Mouse (Mus musculus) embryonic facial prominence, embryonic 12.5 days (tissue): Measurements from ENCODE around the gene Amer3. TPM values are rescaled to one million over a fixed set of nuclear protein-coding genes. Genes with fewer than 3 reads are reported as not detected.
A peak's percentile ranks its signal among the peaks of the same experiment; 100 is the strongest.

Experiments used
- ATAC-seq: fragments of 200-750 bp; cut with Nextera tagmentation; 2 replicates; pipeline ENCODE4 v1.8.0; 2017; ENCODE audit not compliant: insufficient number of reproducible peaks, insufficient read depth, low FRiP score, low TSS enrichment
- H3K27ac ChIP-seq: fragments of 300-500 bp; sonication (generic); 2 replicates; pipeline ENCODE4 v1.5.1; 2016; ENCODE audit warnings: mild to moderate bottlenecking
- H3K27me3 ChIP-seq: fragments of 300-500 bp; sonication (generic); 2 replicates; pipeline ENCODE4 v1.6.1; 2016; ENCODE audit warnings: mild to moderate bottlenecking, moderate library complexity
- H3K36me3 ChIP-seq: fragments of 300-500 bp; sonication (generic); 2 replicates; pipeline ENCODE4 v1.6.1; 2016; ENCODE audit warnings: mild to moderate bottlenecking
- H3K4me1 ChIP-seq: fragments of 300-500 bp; sonication (generic); 2 replicates; pipeline ENCODE4 v1.6.1; 2016
- H3K4me2 ChIP-seq: fragments of 300-500 bp; sonication (generic); replicated peaks from 2 replicates; pipeline ENCODE4 v1.6.1; 2016; ENCODE audit warnings: mild to moderate bottlenecking, moderate library complexity
- H3K4me3 ChIP-seq: fragments of 300-500 bp; sonication (generic); 2 replicates; pipeline ENCODE4 v1.5.1; 2016; ENCODE audit warnings: mild to moderate bottlenecking
- H3K9ac ChIP-seq: fragments of 300-500 bp; sonication (generic); 2 replicates; pipeline ENCODE4 v1.6.1; 2016; ENCODE audit warnings: mild to moderate bottlenecking, moderate library complexity
- H3K9me3 ChIP-seq: fragments of 300-500 bp; sonication (generic); 2 replicates; pipeline ENCODE4 v1.6.1; 2016; ENCODE audit warnings: mild to moderate bottlenecking, moderate library complexity
- WGBS: fragments of 180-500 bp; shearing (Covaris S2); methylation state at CpG from one replicate; pipeline ENCODE4 v1.1.7; 2016; 5-methylcytosine and 5-hydroxymethylcytosine counted together
- polyA plus RNA-seq: library from polyadenylated mRNA; unstranded; fragments of >200 nt; fragmentation: Nextera tagmentation; extraction: Ambion mirVana; gene quantifications from 2 replicates; pipeline ENCODE4 v1.2.1, GENCODE M21; 2016

Amer3 gene
- polyA plus RNA-seq, 1 experiment from 2014 or later = 0.87 TPM

DNA sequence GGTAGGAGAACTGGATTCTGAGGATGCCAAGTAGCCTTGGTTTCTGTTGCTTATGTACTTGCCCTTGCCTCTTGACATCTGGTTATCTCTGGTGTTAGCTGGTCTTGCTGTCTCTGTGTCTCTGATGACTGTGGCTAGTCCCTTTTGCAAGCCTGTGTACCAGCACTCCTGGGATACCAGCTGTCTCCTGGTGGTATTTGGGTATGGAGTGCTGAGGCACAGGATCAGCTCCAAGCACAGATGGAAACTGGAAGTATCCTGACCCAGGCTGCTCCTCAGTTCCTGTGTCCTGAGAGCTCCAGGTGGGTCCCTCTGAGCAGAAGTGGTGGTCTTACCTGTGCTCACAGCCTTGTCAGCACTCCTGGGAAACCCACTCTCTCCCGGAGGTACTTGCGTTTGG is 11.3 kb upstream of the Amer3 start:
- Histone ChIP-seq H3K27me3 (no peaks in the 10 kb centered on the region), H3K9ac (no peak overlapping the region), H3K9me3 (0 out of 2 replicates have a peak, but pooled peaks cover 3% of the 10 kb centered on the region), H3K27ac (no peak overlapping the region), H3K36me3 (no peaks in the 10 kb centered on the region), H3K4me3 (no peak overlapping the region), H3K4me2 (no peak overlapping the region), H3K4me1 (no peaks in the 10 kb centered on the region)
- no peak for ATAC-seq
- WGBS = 98% methylated on average over 2 of the region's 2 CpGs

DNA sequence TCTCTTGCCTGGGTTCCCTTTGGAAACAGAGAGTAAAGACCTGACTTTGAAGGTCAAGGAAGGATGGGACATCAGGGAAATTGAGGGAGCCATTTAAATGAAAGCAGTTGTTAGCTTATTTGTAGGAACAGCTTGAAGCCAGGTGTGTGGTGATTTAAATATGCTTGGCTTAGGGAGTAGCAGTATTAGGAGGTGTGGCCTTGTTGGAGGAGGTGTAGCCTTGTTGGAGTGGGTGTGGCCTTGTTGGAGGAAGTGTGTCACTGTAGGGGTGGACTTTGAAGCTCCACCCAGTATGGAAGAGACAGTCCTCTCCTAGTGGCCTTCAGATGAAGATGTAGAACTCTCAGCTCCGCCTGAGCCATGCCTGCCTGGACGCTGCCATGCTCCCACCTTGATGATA is 9.6 kb upstream of the Amer3 start:
- Histone ChIP-seq H3K27me3 (no peaks in the 10 kb centered on the region), H3K4me1 (no peaks in the 10 kb centered on the region), H3K36me3 (no peaks in the 10 kb centered on the region), H3K27ac (no peak overlapping the region), H3K4me2 (no peak overlapping the region), H3K9me3 (no peaks in the 10 kb centered on the region), H3K9ac (no peak overlapping the region), H3K4me3 (no peak overlapping the region)
- WGBS = 93% methylated on average over 2 of the region's 2 CpGs
- no peak for ATAC-seq

DNA sequence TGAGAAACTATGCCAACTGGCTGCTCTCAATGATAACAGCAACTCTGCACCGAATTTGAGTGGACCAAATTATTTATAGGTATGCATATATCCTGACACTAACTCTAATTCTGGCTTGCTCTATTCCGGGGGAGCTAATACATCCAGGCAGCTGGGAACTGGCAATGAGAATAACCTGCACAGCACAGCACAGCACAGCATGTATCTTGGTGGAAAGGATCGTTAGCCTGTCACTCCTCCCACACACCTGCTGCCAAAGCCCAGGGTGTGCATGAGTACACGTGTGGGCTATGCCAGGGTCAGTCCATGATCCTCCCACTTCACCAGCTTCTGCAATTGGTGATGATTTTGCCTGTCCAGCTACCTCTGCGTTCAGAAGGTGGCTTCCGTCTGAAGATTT is 8.0 kb upstream of the Amer3 start:
- no peak for ATAC-seq
- Histone ChIP-seq H3K4me2 (no peak overlapping the region), H3K27me3 (no peaks in the 10 kb centered on the region), H3K9ac (no peak overlapping the region), H3K4me3 (no peak overlapping the region), H3K9me3 (no peaks in the 10 kb centered on the region), H3K4me1 (no peaks in the 10 kb centered on the region), H3K27ac (no peak overlapping the region), H3K36me3 (no peaks in the 10 kb centered on the region)
- 74% methylated on average over 6 of the region's 6 CpGs for WGBS

DNA sequence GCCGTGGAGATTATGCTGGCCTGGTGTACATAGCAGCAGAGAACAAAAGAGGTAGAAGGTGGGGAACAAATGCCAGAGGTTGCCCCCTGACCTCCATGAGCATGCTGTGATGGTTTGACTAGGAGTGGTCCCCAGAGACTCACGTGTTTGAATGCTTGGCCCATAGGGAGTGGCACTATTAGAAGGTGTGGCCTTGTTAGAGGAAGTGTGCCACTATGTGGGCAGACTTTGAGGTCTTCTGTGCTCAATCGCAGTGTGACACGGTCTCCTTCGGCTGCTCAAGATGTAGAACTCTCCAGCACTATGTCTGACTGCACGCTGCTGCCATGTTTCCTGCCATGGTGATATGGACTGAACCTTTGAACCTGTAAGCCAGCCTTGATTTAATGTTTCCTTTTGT is 6.2 kb upstream of the Amer3 start:
- Histone ChIP-seq H3K9ac (no peak overlapping the region), H3K4me1 (no peaks in the 10 kb centered on the region), H3K4me3 (no peak overlapping the region), H3K4me2 (no peak overlapping the region), H3K27me3 (peaks cover 6% of the 10 kb centered on the region), H3K36me3 (no peaks in the 10 kb centered on the region), H3K27ac (no peak overlapping the region), H3K9me3 (no peaks in the 10 kb centered on the region)
- 82% methylated on average over 6 of the region's 6 CpGs for WGBS
- ATAC-seq = no peak

DNA sequence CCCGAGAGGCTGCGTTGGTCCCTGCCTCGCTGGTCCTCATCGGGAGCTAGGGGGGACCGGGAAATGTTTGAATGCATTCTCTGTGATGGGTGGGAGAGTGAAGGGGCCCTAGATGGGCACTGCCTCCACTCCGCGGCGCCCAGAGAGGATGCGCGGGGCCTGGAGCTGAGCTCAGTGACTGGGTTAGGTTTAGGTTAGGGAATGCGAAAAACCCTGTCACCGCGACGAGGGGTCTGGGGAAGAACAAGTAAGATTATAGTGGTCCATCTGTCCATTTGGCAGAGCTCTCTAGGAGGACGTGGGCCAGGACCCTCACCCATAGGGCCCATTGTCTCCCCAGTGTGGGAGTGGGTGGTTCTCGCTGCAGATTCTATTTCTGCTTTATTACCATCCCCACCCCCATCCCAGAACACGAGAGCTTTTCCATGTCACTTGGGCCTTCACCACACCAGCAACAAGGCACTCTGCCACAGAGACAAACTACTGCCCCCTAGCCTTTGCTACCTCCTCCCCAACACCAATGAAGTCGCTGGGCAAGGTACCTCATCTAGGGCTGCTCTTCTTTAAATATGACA is 412 bp downstream of the Amer3 start:
- Histone ChIP-seq H3K4me1 (no peaks in the 10 kb centered on the region), H3K27ac (no peak overlapping the region), H3K27me3 (peaks cover 29% of the 10 kb centered on the region), H3K4me2 (peak overlapping the region; percentile 78), H3K9me3 (no peaks in the 10 kb centered on the region), H3K9ac (no peak overlapping the region), H3K4me3 (peak overlapping the region; percentile 41), H3K36me3 (no peaks in the 10 kb centered on the region)
- WGBS = 1% methylated on average over 18 of the region's 18 CpGs
- no peak for ATAC-seq

DNA sequence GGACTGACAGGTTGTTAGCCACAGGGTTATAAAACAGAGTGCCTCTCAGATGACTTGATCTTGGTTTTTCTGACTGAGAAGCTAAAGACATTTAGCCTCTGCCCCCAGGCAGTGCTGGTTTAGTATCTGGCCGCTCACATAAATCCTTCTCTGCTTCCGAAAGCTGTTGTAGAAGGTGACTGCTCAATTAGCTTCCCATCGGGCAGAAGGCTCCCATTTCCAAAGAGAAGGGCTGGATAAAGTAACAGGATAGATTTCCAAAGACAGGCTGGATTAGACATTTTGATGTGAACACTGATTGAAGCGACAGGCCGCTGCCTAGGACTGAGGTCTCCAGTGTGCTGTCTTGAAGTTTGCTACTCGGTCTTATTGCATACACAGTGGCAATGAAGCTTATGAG is 2.8 kb downstream of the Amer3 start:
- H3K27ac ChIP-seq = no peak overlapping the region
- no peak overlapping the region for H3K4me3 ChIP-seq
- 69% methylated on average over 6 of the region's 6 CpGs for WGBS

DNA sequence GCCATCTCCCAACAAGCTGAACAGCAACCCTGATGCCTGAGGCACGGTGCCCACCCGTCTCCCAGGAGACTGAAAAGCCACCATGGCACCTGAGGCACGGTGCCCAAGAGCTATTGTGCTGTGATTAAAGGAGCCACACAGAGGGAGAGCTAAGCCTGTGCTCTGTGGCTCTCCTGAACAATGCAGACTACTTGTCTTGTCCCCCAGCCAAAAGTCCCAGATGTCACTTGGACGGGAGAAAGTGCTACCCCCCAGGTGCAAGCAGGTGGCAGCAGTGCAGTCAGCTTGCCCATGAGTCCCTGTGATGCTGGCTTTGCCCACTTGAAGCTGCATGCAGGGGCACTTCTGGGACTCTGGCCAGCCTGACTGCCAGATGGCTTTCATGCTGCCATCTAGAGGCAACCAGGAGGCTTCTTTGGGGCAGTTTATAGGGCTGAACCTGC is 4.4 kb downstream of the Amer3 start:
- Histone ChIP-seq H3K9me3 (no peaks in the 10 kb centered on the region), H3K27ac (no peak overlapping the region), H3K9ac (no peak overlapping the region), H3K36me3 (no peaks in the 10 kb centered on the region), H3K27me3 (peaks cover 17% of the 10 kb centered on the region), H3K4me1 (no peaks in the 10 kb centered on the region), H3K4me2 (no peak overlapping the region), H3K4me3 (no peak overlapping the region)
- no peak for ATAC-seq
- 23% methylated on average over 4 of the region's 4 CpGs for WGBS

More for the DNA sequence above, 2.8 kb downstream of the Amer3 start:
- Histone ChIP-seq H3K27me3 (peaks cover 29% of the 10 kb centered on the region), H3K9ac (no peak overlapping the region), H3K9me3 (no peaks in the 10 kb centered on the region), H3K36me3 (no peaks in the 10 kb centered on the region), H3K4me1 (no peaks in the 10 kb centered on the region), H3K4me2 (no peak overlapping the region)
- ATAC-seq = no peak

DNA sequence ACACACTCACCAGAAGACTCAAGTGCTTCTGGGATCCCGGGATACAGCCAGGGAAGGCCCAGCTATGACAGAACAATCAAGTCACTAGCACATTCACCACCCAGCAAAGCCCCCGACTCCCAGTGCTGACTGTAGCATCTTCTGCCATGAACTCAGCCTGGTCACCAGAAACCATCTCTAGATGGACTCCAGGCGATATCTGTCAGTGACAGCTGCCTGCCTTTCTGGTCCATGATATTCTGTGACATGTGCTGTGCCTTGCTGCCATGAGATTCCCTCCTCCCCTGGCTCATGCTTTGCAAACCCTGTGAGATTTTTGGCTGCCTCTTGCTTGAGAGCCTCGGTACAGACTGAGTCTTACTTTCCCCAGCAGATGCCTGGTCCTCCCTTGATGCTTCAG is 5.3 kb downstream of the Amer3 start:
- no peaks in the 10 kb centered on the region for H3K36me3 ChIP-seq
- H3K4me2 ChIP-seq = no peak overlapping the region
- no peak for ATAC-seq
- no peak overlapping the region for H3K9ac ChIP-seq
- peaks cover 10% of the 10 kb centered on the region for H3K27me3 ChIP-seq
- no peak overlapping the region for H3K4me3 ChIP-seq
- no peaks in the 10 kb centered on the region for H3K9me3 ChIP-seq
- H3K27ac ChIP-seq = no peak overlapping the region
- 76% methylated on average over 4 of the region's 4 CpGs for WGBS
- no peaks in the 10 kb centered on the region for H3K4me1 ChIP-seq

DNA sequence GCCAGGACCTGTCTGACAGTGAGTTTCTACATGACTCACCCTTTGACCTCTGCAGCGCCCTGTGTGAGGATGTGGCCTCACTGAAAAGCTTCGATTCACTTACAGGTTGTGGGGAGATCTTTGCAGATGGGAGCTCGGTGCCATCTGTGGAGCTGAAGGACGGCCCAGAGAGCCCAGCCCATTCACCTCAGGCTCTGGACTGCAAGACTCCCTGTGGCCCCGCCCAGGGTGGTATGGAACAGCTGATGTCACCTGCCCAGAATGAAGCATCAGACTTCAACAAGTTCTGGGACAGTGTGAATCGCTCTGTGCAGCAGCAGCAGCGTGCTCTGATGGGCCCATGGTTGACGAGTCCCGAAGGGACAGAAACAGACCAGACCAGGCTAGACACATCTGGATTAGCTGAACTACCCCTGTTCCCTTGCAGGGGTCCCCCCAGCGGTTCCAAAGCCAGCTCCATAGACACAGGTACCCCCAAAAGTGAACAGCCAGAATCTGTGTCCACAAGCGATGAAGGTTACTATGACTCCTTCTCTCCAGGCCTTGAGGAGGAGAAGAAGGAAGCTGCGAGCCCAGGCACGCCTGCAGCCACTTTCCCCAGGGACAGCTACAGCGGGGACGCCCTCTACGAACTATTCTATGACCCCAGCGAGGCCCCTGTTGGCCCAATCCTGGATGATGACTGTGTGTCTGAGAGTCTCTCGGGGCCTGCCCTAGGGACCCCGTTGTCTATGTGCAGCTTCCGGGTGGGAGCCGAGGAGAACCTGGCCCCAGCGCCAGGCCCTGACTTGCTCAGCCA is 8.0 kb downstream of the Amer3 start:
- no peaks in the 10 kb centered on the region for H3K9me3 ChIP-seq
- H3K4me1 ChIP-seq = no peaks in the 10 kb centered on the region
- no peaks in the 10 kb centered on the region for H3K27me3 ChIP-seq
- 80% methylated on average over 22 of the region's 22 CpGs for WGBS
- H3K27ac ChIP-seq = no peak overlapping the region
- no peaks in the 10 kb centered on the region for H3K36me3 ChIP-seq
- ATAC-seq = no peak
- no peak overlapping the region for H3K9ac ChIP-seq
- no peak overlapping the region for H3K4me3 ChIP-seq
- H3K4me2 ChIP-seq = no peak overlapping the region

DNA sequence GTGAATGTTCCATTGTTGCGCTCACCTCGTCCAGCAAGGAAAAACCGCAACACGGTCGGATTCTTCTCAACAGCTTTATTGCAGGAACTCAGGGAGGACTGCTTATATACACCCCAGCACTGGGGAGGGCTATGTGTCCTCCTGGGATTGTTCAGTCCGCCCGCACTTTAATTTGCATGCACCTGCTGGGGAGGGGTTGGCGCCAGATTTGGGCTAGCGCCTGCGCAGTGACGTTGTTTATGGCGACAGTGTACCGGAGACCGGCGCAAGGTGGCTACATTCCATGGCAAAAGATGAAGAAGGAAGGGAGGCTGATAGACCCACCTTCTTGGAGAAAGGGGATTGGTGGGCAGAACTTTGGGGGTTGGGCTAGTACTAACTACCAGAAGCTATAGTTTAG is 20.5 kb downstream of the Amer3 start:
- no peaks in the 10 kb centered on the region for H3K4me1 ChIP-seq
- H3K4me3 ChIP-seq = no peak overlapping the region
- no peak overlapping the region for H3K27ac ChIP-seq
- no peak for ATAC-seq
- H3K27me3 ChIP-seq = no peaks in the 10 kb centered on the region
- no peaks in the 10 kb centered on the region for H3K36me3 ChIP-seq
- WGBS = 68% methylated on average over 15 of the region's 15 CpGs
- H3K9ac ChIP-seq = no peak overlapping the region
- H3K4me2 ChIP-seq = no peak overlapping the region
- no peaks in the 10 kb centered on the region for H3K9me3 ChIP-seq

DNA sequence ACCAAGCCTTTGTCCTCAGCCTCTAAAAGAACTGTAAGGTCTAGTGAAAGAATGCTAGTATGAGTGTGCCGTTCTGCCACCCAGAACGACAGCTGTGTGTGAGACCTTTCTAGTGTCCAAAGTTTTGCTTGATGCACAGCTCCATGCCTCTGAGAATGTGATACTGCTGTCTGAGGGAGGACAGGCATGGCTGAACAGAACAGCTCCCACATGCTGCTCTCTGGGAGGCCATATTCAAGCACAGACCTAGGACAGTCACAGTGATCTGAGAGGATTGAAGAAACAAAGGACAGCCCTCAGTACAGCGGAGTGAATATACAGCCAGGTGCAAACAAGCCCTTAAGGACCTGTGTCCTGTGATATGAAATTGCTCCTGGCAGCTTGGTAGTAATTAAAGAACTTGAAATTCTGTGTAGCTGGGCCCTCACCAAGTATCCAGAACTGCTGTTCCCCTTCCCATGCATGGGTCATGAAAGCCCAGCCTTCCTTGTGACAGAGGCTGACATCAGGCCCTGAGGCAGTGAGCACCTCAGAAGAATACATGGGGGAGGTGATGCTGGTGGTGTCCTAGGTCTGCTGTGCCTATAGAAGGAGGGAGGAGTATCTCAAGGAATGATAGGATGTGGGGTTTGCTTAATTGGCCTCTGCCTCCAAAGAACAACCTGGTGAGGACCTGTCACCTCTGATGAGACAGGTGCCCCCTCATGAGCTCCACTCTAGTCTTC is 22.0 kb downstream of the Amer3 start:
- no peaks in the 10 kb centered on the region for H3K9me3 ChIP-seq
- WGBS = 79% methylated on average over 3 of the region's 3 CpGs
- ATAC-seq = no peak
- H3K4me3 ChIP-seq = no peak overlapping the region
- H3K36me3 ChIP-seq = no peaks in the 10 kb centered on the region
- no peak overlapping the region for H3K4me2 ChIP-seq
- no peaks in the 10 kb centered on the region for H3K27me3 ChIP-seq
- H3K27ac ChIP-seq = no peak overlapping the region
- H3K4me1 ChIP-seq = no peaks in the 10 kb centered on the region
- no peak overlapping the region for H3K9ac ChIP-seq

DNA sequence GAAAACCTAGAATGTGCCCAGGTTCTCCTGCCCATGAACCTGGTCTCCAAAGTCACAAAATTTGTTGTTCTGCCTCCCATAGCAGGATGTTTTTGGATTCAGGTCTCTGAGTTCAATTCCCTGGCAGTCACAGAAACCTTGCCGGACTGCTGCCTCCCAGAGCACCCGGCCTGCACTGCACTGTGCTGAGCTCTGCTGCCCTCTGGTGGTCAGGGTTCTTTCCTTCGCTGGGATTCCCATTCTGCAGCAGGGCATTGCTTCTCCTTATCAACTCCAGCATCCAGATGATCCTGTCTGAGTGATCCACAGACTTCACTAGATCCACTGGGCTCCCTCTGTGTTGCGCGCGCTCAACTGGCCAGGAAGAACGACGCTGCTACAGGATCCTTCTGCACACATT is 22.9 kb downstream of the Amer3 start:
- no peak overlapping the region for H3K9ac ChIP-seq
- H3K27me3 ChIP-seq = no peaks in the 10 kb centered on the region
- no peaks in the 10 kb centered on the region for H3K9me3 ChIP-seq
- no peak overlapping the region for H3K27ac ChIP-seq
- H3K36me3 ChIP-seq = no peaks in the 10 kb centered on the region
- H3K4me2 ChIP-seq = no peak overlapping the region
- H3K4me1 ChIP-seq = no peaks in the 10 kb centered on the region
- no peak for ATAC-seq
- H3K4me3 ChIP-seq = no peak overlapping the region
- 16% methylated on average over 8 of the region's 8 CpGs for WGBS
